Mouse (Mus musculus) heart, adult 2 months (tissue): ENCODE results near the gene Rftn2.

Experiments used
- CTCF ChIP-seq: fragments of 200-600 bp; IDR thresholded peaks from 2 replicates; pipeline ENCODE4 v1.8.1; 2022; ENCODE audit warnings: antibody characterized with exemption, mild to moderate bottlenecking, moderate library complexity
- POLR2A ChIP-seq: fragments of 200-500 bp; IDR thresholded peaks from 2 replicates; pipeline ENCODE4 v1.6.1; 2011; ENCODE audit warnings: mild to moderate bottlenecking, low read depth, low read length, control low read depth; ENCODE audit not compliant: insufficient read depth

DNA sequence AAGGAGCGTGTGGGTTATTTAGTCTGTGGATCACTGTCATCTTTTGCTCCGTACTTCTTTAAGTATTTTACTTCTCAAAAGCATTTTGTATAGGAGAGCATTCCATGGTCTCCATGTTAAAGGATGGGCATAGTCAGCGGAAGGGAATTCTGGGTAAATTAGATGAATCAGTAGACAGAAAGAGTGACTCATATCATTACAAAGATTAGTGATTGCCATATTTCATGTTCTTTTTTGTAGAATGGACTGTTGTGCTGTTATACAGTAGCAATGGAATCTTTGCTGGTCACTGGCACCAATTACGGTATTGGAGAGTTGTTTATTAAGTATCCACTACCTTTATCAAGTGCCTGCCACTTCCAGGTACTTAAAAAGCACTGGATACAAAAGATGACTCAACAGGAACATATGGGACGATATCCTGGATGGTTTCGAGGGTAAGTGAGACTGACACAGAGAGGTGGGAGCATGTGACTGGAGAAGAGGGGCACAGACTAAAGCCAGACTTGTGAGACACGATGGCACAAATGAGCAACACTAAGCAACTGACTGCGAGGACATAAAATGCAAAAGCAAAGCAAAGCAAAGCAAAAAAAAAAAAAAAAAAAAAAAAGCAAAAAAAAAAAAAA lies 1.8 kb upstream of the Rftn2 start:
- TF ChIP-seq CTCF (no peak), POLR2A (no peak)
